Mouse (Mus musculus) bone marrow macrophage, adult 2 months (primary cell): ENCODE data around the gene Slc39a11.

Experiments
- CTCF ChIP-seq: IDR thresholded peaks from 2 replicates; pipeline ENCODE4 v1.5.1; 2012; ENCODE audit warnings: low read depth, mild to moderate bottlenecking, low read length, moderate library complexity
- POLR2A ChIP-seq: IDR thresholded peaks from 2 replicates; pipeline ENCODE4 v1.6.1; 2012; ENCODE audit warnings: mild to moderate bottlenecking, low read depth, low read length, borderline replicate concordance

GRCm38 (mm10) chr11:113656511-113656932 is 6.6 kb upstream of the Slc39a11 start:
- TF ChIP-seq CTCF, result no peak
- no peak for TF ChIP-seq POLR2A
